Mouse (Mus musculus): ENCODE measurements around the gene Pi4k2a. TPM values are rescaled to one million over a fixed set of nuclear protein-coding genes. Genes with fewer than 3 reads are reported as not detected.

Gene Pi4k2a
- 6.6 and 11.5 TPM in 2 replicates for polyA plus RNA-seq (2011; ENCODE audit: insufficient read depth, insufficient read length, low replicate concordance, missing spikeins)

DNA sequence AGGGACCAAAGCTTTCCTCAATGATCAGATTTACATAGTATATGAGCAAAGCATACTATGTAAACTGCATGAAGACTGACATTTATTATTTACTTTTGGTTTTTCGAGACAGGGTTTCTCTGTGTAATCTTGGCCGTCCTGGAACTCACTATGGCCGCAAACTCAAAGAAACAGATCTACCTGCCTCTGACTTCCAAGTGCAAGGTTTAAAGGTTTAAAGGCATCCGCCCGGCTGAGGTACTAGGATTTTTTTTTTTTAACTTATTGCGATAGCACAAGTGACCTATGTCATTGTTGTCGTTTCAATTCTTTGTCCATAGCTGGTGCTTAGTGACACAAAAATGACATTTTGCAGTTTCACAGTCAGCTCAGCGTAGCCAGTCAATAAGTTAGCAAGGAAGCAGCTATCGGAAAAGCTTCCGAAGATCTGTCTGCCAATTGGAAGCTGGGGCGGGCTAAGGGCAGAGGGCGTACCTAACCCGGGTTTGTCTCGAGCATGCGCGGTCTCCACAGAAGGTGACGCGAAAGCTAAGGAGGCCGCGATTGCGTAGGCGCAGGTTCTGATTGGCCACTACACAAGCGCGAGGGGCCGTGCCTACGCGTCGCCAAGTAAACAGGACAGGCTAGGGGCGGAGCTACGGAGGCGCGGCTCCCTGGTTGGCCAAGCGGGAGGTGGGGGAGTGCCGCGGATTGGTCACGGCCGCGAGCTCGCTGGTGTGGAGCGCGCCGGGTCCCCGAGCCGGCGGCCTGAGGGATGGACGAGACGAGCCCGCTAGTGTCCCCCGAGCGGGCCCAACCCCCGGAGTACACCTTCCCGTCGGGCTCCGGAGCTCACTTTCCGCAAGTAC lies at the start of gene Pi4k2a:
Pi4k2a (plus strand) TSS at position 723 of the 848 bp plus-strand sequence.
- WGBS = under 1% methylated on average over 41 of the region's 55 CpGs
- Histone ChIP-seq H3K4me3 (replicated peaks; ENCODE audit: control insufficient read depth, low read depth, low read length) (peak within 1 kb of the TSS; percentile 88), H3K4me1 (ENCODE audit: control insufficient read depth, insufficient read depth, low read length) (peaks cover 3% of the 10 kb centered on the region; the same call in 1 of the 2 replicates), H3K27ac (ENCODE audit: control insufficient read depth, insufficient read depth, low read depth, low read length, poor library complexity) (peak within 1 kb of the TSS; percentile 92)
- TF ChIP-seq POLR2A (IDR thresholded peaks at IDR 0.05; ENCODE audit: borderline replicate concordance, control insufficient read depth, low read depth, low read length) (peak; percentile 56; the same call in 1 of the 2 replicates), CTCF (IDR thresholded peaks at IDR 0.05; ENCODE audit: control insufficient read depth, insufficient read depth, low read length) (no peak)

DNA sequence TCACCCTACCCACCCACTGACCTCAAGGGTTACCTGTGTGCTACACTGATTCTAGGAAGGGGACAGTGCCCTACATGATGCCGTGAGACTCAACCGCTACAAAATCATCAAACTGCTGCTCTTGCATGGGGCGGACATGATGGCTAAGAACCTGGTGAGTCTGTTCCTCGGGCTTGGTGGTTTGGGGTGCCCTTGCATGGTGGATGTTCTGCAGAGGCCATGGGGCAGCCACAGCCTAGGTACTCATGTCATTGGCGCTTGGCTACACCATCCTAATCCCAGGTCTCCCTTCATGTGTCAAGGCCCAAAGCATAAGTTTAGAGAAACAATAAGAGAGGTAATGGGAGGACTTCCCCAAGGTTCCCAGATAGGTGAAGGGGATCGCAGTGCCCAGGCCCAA lies 46.3 kb upstream of the Pi4k2a start:
- Histone ChIP-seq H3K4me1 (ENCODE audit: control insufficient read depth, insufficient read depth, low read length) (peaks cover 2% of the 10 kb centered on the region; the same call in 1 of the 2 replicates), H3K27ac (ENCODE audit: control insufficient read depth, insufficient read depth, low read depth, low read length, poor library complexity) (no peak overlapping the region), H3K4me3 (replicated peaks; ENCODE audit: control insufficient read depth, low read depth, low read length) (no peak overlapping the region)
- WGBS = 92% methylated on average over 6 of the region's 6 CpGs
- TF ChIP-seq POLR2A (IDR thresholded peaks at IDR 0.05; ENCODE audit: borderline replicate concordance, control insufficient read depth, low read depth, low read length) = no peak
- no peak for TF ChIP-seq CTCF (IDR thresholded peaks at IDR 0.05; ENCODE audit: control insufficient read depth, insufficient read depth, low read length)

DNA sequence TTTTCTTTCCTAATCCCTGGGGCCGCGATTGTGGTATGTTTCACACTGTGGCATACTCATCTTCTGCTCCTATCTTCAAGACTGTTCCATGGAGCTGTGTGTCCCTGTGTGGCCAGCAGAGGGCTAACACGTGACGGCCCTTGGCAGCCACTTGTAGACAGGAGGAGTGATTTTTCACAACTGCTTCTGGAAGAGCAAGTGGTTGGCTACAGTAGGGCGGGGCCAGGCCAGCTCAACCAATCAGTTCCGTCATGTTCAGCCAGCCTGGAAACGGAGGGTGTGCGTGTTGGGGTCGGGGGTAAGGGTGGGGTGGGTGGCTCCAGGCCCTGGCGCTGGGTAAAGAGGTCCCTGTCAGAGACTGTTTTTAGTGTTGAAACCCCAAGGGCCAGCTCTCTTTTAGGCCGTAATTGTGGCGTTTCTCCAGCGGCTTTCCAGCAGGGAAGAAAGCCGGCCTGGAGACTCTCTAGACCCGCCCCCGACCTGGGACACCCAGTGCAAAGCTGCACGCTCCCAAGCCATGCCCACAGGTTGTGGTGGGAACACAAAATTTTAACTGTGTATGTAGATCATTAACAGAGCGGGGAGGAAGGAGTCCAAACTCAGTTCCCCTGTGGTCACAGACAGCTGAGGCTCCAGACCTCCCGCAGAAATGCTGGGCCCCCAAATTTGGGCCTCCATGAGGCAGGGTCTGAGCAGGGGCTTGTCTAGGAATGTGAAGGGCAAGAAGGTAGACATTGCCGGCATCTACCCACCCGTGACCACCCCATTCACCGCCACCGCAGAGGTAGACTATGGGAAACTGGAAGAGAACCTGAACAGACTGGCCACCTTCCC lies 44.8 kb upstream of the Pi4k2a start, which contains the start of gene Hoga1:
Hoga1 (plus strand) TSS at position 342 of the 834 bp plus-strand sequence.
- Histone ChIP-seq H3K27ac (ENCODE audit: control insufficient read depth, insufficient read depth, low read depth, low read length, poor library complexity) (no peak within 1 kb of the TSS), H3K4me3 (replicated peaks; ENCODE audit: control insufficient read depth, low read depth, low read length) (no peak within 1 kb of the TSS), H3K4me1 (ENCODE audit: control insufficient read depth, insufficient read depth, low read length) (peaks cover 2% of the 10 kb centered on the region; the same call in 1 of the 2 replicates)
- TF ChIP-seq POLR2A (IDR thresholded peaks at IDR 0.05; ENCODE audit: borderline replicate concordance, control insufficient read depth, low read depth, low read length) = no peak
- TF ChIP-seq CTCF (IDR thresholded peaks at IDR 0.05; ENCODE audit: control insufficient read depth, insufficient read depth, low read length) = peak; percentile 74
- WGBS = 35% methylated on average over 23 of the region's 23 CpGs

DNA sequence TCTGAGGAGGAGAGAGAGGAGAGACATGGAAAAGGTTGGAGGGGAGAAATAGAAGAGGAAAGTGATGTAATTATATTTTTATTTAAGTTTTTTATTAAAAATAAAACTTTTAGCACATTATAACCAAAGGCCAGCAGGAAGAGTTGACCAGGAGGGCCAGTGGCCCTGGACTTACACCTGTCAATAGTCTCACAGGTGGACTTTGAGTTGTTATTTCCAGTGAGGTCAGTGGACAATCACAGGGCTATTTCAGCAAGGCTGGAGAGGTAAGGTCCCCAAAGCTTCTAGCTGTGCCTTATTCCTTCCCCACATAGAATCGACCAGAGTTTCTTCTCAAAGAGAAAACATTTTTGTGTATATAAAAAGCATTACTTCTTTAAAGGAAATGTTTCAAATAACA lies 40.0 kb upstream of the Pi4k2a start:
- 71% methylated on average over 1 of the region's 1 CpGs for WGBS
- Histone ChIP-seq H3K27ac (ENCODE audit: control insufficient read depth, insufficient read depth, low read depth, low read length, poor library complexity) (no peak overlapping the region), H3K4me1 (ENCODE audit: control insufficient read depth, insufficient read depth, low read length) (no peaks in the 10 kb centered on the region), H3K4me3 (replicated peaks; ENCODE audit: control insufficient read depth, low read depth, low read length) (no peak overlapping the region)
- TF ChIP-seq POLR2A (IDR thresholded peaks at IDR 0.05; ENCODE audit: borderline replicate concordance, control insufficient read depth, low read depth, low read length) = no peak
- no peak for TF ChIP-seq CTCF (IDR thresholded peaks at IDR 0.05; ENCODE audit: control insufficient read depth, insufficient read depth, low read length)

DNA sequence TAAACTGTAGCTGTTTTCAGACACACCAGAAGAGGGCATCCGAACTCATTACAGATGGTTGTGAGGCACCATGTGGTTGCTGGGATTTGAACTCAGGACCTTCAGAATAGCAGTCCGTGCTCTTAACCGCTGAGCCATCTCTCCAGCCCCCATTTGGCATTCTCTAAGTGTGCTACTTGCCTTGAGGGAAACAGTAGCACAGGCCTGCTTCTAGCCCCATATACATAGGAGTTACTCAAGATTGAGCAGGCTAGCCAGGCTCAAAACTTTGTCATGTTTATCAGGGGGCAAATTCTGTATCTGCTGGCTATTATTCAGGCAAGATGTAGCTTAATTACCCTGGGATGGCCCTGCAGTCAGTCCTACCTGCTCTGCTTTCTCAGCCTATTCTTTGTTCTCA lies 38.9 kb upstream of the Pi4k2a start:
- H3K4me3 ChIP-seq (replicated peaks; ENCODE audit: control insufficient read depth, low read depth, low read length) = no peak overlapping the region
- no peak overlapping the region for H3K27ac ChIP-seq (ENCODE audit: control insufficient read depth, insufficient read depth, low read depth, low read length, poor library complexity)
- 83% methylated on average over 3 of the region's 3 CpGs for WGBS
- H3K4me1 ChIP-seq (ENCODE audit: control insufficient read depth, insufficient read depth, low read length) = no peaks in the 10 kb centered on the region
- no peak for TF ChIP-seq CTCF (IDR thresholded peaks at IDR 0.05; ENCODE audit: control insufficient read depth, insufficient read depth, low read length)
- TF ChIP-seq POLR2A (IDR thresholded peaks at IDR 0.05; ENCODE audit: borderline replicate concordance, control insufficient read depth, low read depth, low read length) = no peak

DNA sequence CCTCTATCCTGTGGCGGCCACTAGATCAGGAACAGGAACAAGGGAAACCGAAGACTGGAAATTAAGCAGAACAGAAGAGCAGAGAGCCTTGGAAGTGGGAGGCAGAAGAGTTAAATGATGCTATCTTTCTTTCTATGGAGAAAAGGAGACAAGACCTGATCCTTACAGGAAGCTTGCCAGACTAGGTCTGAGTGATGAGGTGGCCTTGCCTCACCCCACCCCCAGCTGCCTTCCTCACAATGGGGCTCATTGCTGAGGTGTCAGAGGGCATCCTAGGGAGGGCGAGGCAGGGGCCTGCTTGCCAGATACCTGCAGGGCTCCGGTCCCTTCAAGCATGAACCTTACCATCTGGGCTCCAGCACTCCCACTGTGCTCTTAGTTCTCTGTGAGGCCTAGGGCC lies 38.3 kb upstream of the Pi4k2a start, which contains the start of gene 4933411K16Rik:
4933411K16Rik (plus strand) TSS at position 301 of the 400 bp plus-strand sequence.
- no peak within 1 kb of the TSS for H3K27ac ChIP-seq (ENCODE audit: control insufficient read depth, insufficient read depth, low read depth, low read length, poor library complexity)
- WGBS = 82% methylated on average over 4 of the region's 4 CpGs
- TF ChIP-seq POLR2A (IDR thresholded peaks at IDR 0.05; ENCODE audit: borderline replicate concordance, control insufficient read depth, low read depth, low read length) (no peak), CTCF (IDR thresholded peaks at IDR 0.05; ENCODE audit: control insufficient read depth, insufficient read depth, low read length) (no peak)
- no peaks in the 10 kb centered on the region for H3K4me1 ChIP-seq (ENCODE audit: control insufficient read depth, insufficient read depth, low read length)
- H3K4me3 ChIP-seq (replicated peaks; ENCODE audit: control insufficient read depth, low read depth, low read length) = no peak within 1 kb of the TSS

DNA sequence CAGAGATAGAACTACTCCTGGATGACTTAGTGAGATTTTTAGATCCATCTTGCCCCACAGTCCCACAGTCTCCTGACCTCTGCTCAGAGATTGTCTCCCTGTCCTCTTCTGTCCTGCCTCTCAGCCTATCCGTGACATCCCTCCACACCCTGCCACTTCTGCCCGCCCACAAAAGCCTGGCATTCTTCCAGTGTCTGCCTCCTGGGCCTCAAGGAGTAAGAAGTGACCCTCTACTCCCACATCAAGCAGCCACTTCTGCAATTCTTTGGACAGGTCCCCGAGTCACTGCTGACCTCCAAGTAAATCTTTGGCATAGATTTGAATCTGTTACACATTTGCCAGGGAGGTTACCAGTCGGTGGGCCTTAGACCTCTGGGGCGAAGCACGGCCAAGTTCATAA lies 36.0 kb upstream of the Pi4k2a start:
- H3K4me3 ChIP-seq (replicated peaks; ENCODE audit: control insufficient read depth, low read depth, low read length) = no peak overlapping the region
- WGBS = 51% methylated on average over 6 of the region's 6 CpGs
- H3K4me1 ChIP-seq (ENCODE audit: control insufficient read depth, insufficient read depth, low read length) = no peaks in the 10 kb centered on the region
- H3K27ac ChIP-seq (ENCODE audit: control insufficient read depth, insufficient read depth, low read depth, low read length, poor library complexity) = no peak overlapping the region
- TF ChIP-seq CTCF (IDR thresholded peaks at IDR 0.05; ENCODE audit: control insufficient read depth, insufficient read depth, low read length) (no peak), POLR2A (IDR thresholded peaks at IDR 0.05; ENCODE audit: borderline replicate concordance, control insufficient read depth, low read depth, low read length) (no peak)

DNA sequence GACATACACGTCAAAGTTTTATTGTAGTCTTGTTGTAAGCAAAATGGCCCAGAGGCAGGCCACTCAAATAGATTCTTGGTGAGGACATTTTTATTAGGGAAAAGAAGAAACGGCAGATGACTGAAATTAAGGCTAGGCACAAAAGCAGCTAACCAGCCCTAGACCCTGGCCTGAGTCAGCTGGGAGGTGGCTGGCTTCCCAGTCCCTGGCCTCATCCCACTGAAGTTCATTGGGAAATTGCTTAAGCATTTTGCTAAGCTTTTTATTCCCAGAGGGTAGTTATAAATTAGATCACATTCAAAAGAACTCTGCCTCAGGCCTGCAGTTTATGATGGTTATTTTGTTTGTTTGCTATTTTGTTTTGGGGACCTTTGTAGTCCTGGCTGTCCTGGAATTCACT lies 34.4 kb upstream of the Pi4k2a start:
- TF ChIP-seq POLR2A (IDR thresholded peaks at IDR 0.05; ENCODE audit: borderline replicate concordance, control insufficient read depth, low read depth, low read length) (no peak), CTCF (IDR thresholded peaks at IDR 0.05; ENCODE audit: control insufficient read depth, insufficient read depth, low read length) (no peak)
- WGBS = 79% methylated on average over 2 of the region's 2 CpGs

More for the DNA sequence above, 34.4 kb upstream of the Pi4k2a start:
- H3K27ac ChIP-seq (ENCODE audit: control insufficient read depth, insufficient read depth, low read depth, low read length, poor library complexity) = no peak overlapping the region
- H3K4me3 ChIP-seq (replicated peaks; ENCODE audit: control insufficient read depth, low read depth, low read length) = no peak overlapping the region
- no peaks in the 10 kb centered on the region for H3K4me1 ChIP-seq (ENCODE audit: control insufficient read depth, insufficient read depth, low read length)
